Mouse (Mus musculus) liver, adult (tissue): ENCODE results near the gene Uba3.

Experiments used
- GATA4 ChIP-seq: IDR thresholded peaks from 2 replicates; pipeline ENCODE4 v1.6.1; 2014; ENCODE audit warnings: mild to moderate bottlenecking, low read length; ENCODE audit not compliant: insufficient replicate concordance

Uba3 gene

GRCm38 (mm10) chr6:97175716-97176115, 29.7 kb downstream of the Uba3 start:
- no peak for TF ChIP-seq GATA4

GRCm38 (mm10) chr6:97150156-97150555, 55.3 kb downstream of the Uba3 start:
- TF ChIP-seq GATA4 = no peak

- no peak for TF ChIP-seq GATA4
Observed at GRCm38 (mm10) chr6:97149721-97150120, 55.7 kb downstream of the Uba3 start.

GRCm38 (mm10) chr6:97148383-97149251, 56.8 kb downstream of the Uba3 start, which contains the start of gene Eogt:
TSS of gene Eogt (minus strand) at chr6:97149182.
- TF ChIP-seq GATA4 = no peak; the same call in 1 of the 2 replicates

GRCm38 (mm10) chr6:97147755-97148382, 57.6 kb downstream of the Uba3 start:
- TF ChIP-seq GATA4 = no peak

GRCm38 (mm10) chr6:97145156-97145555, 60.3 kb downstream of the Uba3 start:
- TF ChIP-seq GATA4 = no peak

GRCm38 (mm10) chr6:97144359-97144758, 61.1 kb downstream of the Uba3 start:
- TF ChIP-seq GATA4 = no peak

GRCm38 (mm10) chr6:97142611-97143010, 62.8 kb downstream of the Uba3 start:
- TF ChIP-seq GATA4 = no peak

- no peak for TF ChIP-seq GATA4
Observed at GRCm38 (mm10) chr6:97141811-97142210, 63.6 kb downstream of the Uba3 start.
